Mouse (Mus musculus) lung, adult 2 months (tissue): ENCODE results near the gene 2010003K11Rik. TPM values are rescaled to one million over a fixed set of nuclear protein-coding genes. Genes with fewer than 3 reads are reported as not detected.

Experiments
- DNase-seq: peaks from one replicate; pipeline ENCODE4 v3.0.0; 2022
- H3K4me1 ChIP-seq: fragments of 200-500 bp; 2 replicates; pipeline ENCODE4 v1.6.1; 2011; ENCODE audit warnings: low read length; ENCODE audit not compliant: control insufficient read depth, insufficient read depth
- H3K4me3 ChIP-seq: fragments of 200-500 bp; replicated peaks from 2 replicates; pipeline ENCODE3; 2011; ENCODE audit warnings: low read depth, mild to moderate bottlenecking, control low read depth, low read length; ENCODE audit errors: extremely low read depth
- CTCF ChIP-seq: fragments of 200-500 bp; IDR thresholded peaks from 2 replicates; pipeline ENCODE4 v1.5.1; 2011; ENCODE audit warnings: mild to moderate bottlenecking, low read length, control low read depth; ENCODE audit not compliant: insufficient read depth
- POLR2A ChIP-seq: fragments of 200-500 bp; IDR thresholded peaks from 2 replicates; pipeline ENCODE4 v1.6.1; 2011; ENCODE audit warnings: low read depth, mild to moderate bottlenecking, control low read depth, low read length, borderline replicate concordance; ENCODE audit errors: extremely low read depth
- WGBS: fragments of 180-500 bp; shearing (Covaris S2); methylation state at CpG from one replicate; pipeline ENCODE4 v1.1.7; 2018; 5-methylcytosine and 5-hydroxymethylcytosine counted together
- polyA plus RNA-seq: library from polyadenylated mRNA; depleted of rRNA; stranded (reverse); fragments of >200 nt; gene quantifications from 2 replicates; pipeline ENCODE4 v1.2.3, GENCODE M21; 2012

The 2010003K11Rik gene
- polyA plus RNA-seq, 1 experiment, result 0.82 TPM

GRCm38 (mm10) chr19:4502701-4503100 lies 4.3 kb upstream of the 2010003K11Rik start:
- no peak for DNase-seq
- Histone ChIP-seq H3K4me3 (no peak overlapping the region), H3K4me1 (no peaks in the 10 kb centered on the region)
- TF ChIP-seq POLR2A (no peak), CTCF (no peak)
- 43% methylated on average over 2 of the region's 2 CpGs for WGBS

DNA sequence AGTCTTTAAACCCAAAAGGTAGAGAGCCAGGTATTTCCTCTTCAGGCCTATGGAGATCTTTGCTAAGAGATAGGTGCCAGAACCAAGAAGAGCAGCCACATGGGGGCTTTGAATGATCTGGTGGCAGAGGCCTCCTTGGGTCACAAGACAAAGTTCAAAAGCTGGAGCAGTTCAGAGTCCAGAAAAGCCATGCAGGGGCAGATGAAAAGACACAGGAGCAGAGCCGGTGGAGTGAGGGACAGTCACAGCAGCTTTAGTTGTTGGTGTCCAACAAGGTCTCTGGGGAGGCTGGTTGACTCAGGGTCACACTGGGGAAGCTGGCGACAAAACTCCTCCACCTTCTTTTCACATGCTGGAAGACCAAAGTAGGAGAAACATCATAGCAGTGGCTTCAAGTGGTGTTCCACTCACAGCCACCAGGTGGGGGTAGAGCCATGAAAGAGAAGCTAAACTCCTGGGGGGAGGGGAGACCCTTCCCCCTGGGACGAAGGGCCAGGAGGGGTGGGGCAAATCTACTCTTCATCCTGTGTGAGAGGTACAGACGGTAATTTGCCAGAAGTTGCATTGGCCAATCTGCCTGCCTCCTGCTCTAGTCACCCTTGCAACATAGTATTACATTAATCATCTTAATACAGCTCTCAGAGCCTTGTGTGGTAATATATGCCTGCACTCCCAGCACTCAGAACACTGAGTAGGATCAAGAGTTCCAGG lies 965 bp downstream of the 2010003K11Rik start:
- WGBS, result 3% methylated on average over 4 of the region's 4 CpGs
- H3K4me1 ChIP-seq, result no peaks in the 10 kb centered on the region
- DNase-seq, result peak; percentile 75
- TF ChIP-seq POLR2A (no peak), CTCF (peak; percentile 81)
- H3K4me3 ChIP-seq, result no peak overlapping the region

DNA sequence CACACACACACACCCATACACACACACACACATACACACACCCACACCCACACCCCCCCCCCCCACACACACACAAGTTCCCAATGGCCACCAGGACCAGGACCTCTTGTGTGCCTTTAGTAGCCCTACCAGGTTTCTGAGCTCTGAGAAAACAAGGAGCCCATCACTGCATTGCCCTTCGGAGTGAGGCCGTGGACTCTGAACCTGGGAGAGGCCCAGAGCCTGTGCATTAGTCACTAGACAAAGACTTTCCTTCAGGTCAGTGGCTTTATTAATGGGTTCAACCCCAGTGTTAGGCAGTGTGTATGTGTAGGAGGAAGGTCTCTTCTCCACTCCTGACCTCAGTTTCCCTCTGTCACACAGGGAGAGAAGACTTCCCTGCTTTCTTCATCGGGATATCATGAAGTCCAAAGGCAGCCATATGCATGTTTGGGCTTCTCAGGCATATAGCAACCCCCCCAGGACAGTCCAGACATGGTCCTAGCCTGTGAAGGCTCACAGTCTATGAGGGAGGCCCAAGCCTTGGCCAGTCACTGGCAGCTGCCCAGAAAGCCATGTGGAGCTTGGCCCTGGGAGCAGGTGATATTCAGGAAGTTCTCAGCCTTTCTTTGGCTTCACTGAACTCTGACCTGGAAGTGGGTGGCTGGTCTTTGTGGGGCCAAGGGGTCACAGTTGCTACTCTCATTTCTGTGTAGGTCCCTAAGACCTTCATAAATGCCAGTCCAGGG lies 1.7 kb downstream of the 2010003K11Rik start:
- Histone ChIP-seq H3K4me1 (no peaks in the 10 kb centered on the region), H3K4me3 (no peak overlapping the region)
- WGBS, result 94% methylated on average over 3 of the region's 3 CpGs
- DNase-seq, result no peak
- TF ChIP-seq CTCF, result no peak

GRCm38 (mm10) chr19:4495814-4496213 lies 2.6 kb downstream of the 2010003K11Rik start:
- TF ChIP-seq POLR2A (no peak), CTCF (no peak)
- 88% methylated on average over 5 of the region's 5 CpGs for WGBS
- no peak overlapping the region for H3K4me3 ChIP-seq
- DNase-seq, result no peak
- no peaks in the 10 kb centered on the region for H3K4me1 ChIP-seq

DNA sequence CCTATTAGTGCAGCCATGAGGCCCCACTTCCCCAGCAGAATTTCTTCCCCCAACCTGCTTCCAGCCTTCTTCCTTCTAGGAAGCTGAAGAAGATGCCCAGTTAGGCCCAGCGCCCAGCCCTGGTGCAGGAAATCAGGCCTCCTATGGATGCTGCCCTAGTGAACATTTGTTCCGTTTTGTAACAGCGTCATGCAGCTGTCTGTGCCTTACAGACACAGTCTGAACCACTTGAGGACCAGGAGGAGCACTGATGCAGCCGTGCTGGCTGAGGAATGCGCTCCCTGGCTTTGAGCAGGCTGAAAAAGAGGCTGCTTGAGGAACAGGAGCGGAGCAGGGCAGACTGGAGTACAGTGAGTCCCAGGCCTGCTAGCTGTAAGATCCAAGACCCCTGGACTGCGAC lies 3.7 kb downstream of the 2010003K11Rik start:
- no peak for TF ChIP-seq CTCF
- 73% methylated on average over 7 of the region's 7 CpGs for WGBS
- no peak for DNase-seq
- Histone ChIP-seq H3K4me1 (no peaks in the 10 kb centered on the region), H3K4me3 (no peak overlapping the region)

GRCm38 (mm10) chr19:4492526-4493296 lies 5.7 kb downstream of the 2010003K11Rik start:
- DNase-seq, result peak; percentile 50
- WGBS, result 53% methylated on average over 9 of the region's 9 CpGs
- no peak for TF ChIP-seq CTCF
- no peak for TF ChIP-seq POLR2A
- Histone ChIP-seq H3K4me1 (no peaks in the 10 kb centered on the region), H3K4me3 (no peak overlapping the region)

DNA sequence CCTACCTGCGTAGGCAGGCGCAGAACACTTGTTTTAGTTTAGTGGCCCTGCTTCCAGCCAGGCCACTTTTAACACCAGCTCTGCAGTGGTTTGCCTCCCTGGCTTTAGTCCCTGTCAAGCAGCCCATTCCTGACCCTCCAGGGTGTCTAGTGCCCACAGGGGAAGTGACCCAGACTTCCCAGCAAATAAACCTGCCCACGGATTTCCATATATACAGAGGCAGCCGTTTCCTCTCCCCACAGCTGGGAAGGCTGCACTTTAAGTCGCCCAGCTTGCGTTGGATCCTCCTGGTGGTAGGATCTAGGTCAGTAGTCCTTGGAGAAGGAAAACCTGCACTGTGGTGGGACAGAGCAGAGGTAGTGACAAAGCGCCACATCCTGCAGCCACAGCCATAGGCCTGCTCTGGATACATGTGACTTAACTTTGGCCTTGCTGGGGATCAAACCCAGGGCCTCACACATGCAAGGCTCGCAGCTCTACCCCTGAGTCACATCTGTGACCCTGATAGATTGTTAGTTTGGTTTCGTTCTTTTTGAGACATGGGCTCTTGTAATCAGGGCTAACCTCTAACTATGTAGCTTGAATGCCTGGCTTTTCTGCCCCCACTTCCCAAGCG lies 7.2 kb downstream of the 2010003K11Rik start:
- whole genome bisulfite sequencing, result 56% methylated on average over 10 of the region's 10 CpGs
- Histone ChIP-seq H3K4me1 (no peaks in the 10 kb centered on the region), H3K4me3 (no peak overlapping the region)
- no peak for DNase-seq
- no peak for TF ChIP-seq CTCF
- TF ChIP-seq POLR2A, result no peak

DNA sequence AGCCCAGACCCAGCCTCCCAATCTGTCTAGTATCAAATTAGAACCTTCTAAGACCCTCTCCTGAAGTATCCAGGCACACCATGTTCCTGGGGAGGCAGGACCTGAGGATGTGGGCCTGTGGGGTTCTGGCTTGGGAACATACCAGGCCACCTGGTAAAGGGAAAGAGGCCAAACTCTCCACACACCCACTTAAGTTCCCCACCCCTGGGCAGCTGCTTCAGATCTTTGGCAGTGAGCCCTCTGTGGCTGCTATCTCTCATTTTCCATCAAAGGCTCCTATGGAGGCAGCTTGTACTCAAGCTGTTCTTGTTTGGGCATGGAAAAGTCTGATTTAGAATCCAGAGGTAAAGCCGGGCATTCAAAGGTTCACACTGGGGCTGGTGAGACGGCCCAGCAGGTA lies 10.5 kb downstream of the 2010003K11Rik start:
- peak; percentile 46 for DNase-seq
- WGBS, result 59% methylated on average over 2 of the region's 2 CpGs
- no peak for TF ChIP-seq CTCF
- no peak for TF ChIP-seq POLR2A
- Histone ChIP-seq H3K4me1 (no peaks in the 10 kb centered on the region), H3K4me3 (no peak overlapping the region)

- DNase-seq, result no peak
- Histone ChIP-seq H3K4me3 (no peak overlapping the region), H3K4me1 (no peaks in the 10 kb centered on the region)
- TF ChIP-seq CTCF (no peak), POLR2A (no peak)
- 18% methylated on average over 5 of the region's 5 CpGs for WGBS
Observed at GRCm38 (mm10) chr19:4485006-4485405, 13.4 kb downstream of the 2010003K11Rik start.
